Mouse (Mus musculus) neural tube, embryonic 11.5 days (tissue): ENCODE results near the gene Upf1. TPM values are rescaled to one million over a fixed set of nuclear protein-coding genes. Genes with fewer than 3 reads are reported as not detected.
A peak's percentile ranks its signal among the peaks of the same experiment; 100 is the strongest.

Source experiments
- ATAC-seq: fragments of 200-750 bp; cut with Nextera tagmentation; 2 replicates; pipeline ENCODE4 v1.8.0; 2017; ENCODE audit warnings: moderate number of reproducible peaks, mild to moderate bottlenecking, moderate TSS enrichment, moderate library complexity; ENCODE audit not compliant: insufficient read depth, low FRiP score, low TSS enrichment
- DNase-seq: peaks from one replicate; pipeline ENCODE4 v3.0.0-alpha.2; 2015; ENCODE audit warnings: low spot score
- H3K27ac ChIP-seq: fragments of 300-500 bp; sonication (generic); 2 replicates; pipeline ENCODE4 v1.5.1; 2014; ENCODE audit warnings: low read depth, mild to moderate bottlenecking, low read length
- H3K27me3 ChIP-seq: fragments of 300-500 bp; sonication (generic); 2 replicates; pipeline ENCODE4 v1.6.1; 2014; ENCODE audit warnings: mild to moderate bottlenecking, low read length, mixed read lengths; ENCODE audit not compliant: control insufficient read depth, insufficient read depth
- H3K36me3 ChIP-seq: fragments of 300-500 bp; sonication (generic); 2 replicates; pipeline ENCODE4 v1.6.1; 2014; ENCODE audit warnings: mild to moderate bottlenecking, low read length, moderate library complexity, mixed read lengths; ENCODE audit not compliant: control insufficient read depth, insufficient read depth
- H3K4me1 ChIP-seq: fragments of 300-500 bp; sonication (generic); 2 replicates; pipeline ENCODE4 v1.6.1; 2014; ENCODE audit warnings: low read length, mixed read lengths; ENCODE audit not compliant: control insufficient read depth, insufficient read depth
- H3K4me2 ChIP-seq: fragments of 300-500 bp; sonication (generic); 2 replicates; pipeline ENCODE4 v1.6.1; 2014; ENCODE audit warnings: low read depth, mild to moderate bottlenecking, moderate library complexity
- H3K4me3 ChIP-seq: fragments of 300-500 bp; sonication (generic); 2 replicates; pipeline ENCODE4 v1.5.1; 2014; ENCODE audit warnings: low read depth, low read length
- H3K9ac ChIP-seq: fragments of 300-500 bp; sonication (generic); 2 replicates; pipeline ENCODE4 v1.6.1; 2014; ENCODE audit warnings: mild to moderate bottlenecking, low read length
- H3K9me3 ChIP-seq: fragments of 300-500 bp; sonication (generic); 2 replicates; pipeline ENCODE4 v1.6.1; 2016; ENCODE audit warnings: low read length; ENCODE audit not compliant: control insufficient read depth
- WGBS: fragments of 180-500 bp; shearing (Covaris S2); extraction: QIAGEN DNeasy Blood & Tissue Kit; methylation state at CpG from one replicate; pipeline ENCODE4 v1.1.7; 2014; 5-methylcytosine and 5-hydroxymethylcytosine counted together
- polyA plus RNA-seq: library from polyadenylated mRNA; unstranded; fragments of >200 nt; fragmentation: Nextera tagmentation; extraction: Ambion mirVana; gene quantifications from 2 replicates; pipeline ENCODE4 v1.2.1, GENCODE M21; 2014

Gene Upf1
- polyA plus RNA-seq, 1 experiment from 2014 or later, result 24.0 TPM

DNA sequence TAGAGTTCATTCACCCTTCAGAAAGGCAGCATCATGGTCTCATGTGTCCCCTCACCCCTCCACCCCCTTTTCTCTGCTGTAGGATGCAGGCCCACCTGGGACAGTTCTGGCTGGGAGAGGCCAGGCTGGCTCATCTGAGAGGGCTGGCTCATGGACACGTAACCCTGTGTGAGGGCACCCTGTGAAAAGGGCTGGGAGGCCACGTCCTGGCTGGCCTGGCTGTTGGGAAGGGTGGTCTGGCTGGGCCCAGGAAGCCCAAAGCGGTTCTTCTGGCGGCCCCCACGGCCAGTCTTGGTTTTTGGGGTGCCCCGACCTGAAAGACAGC, 20.2 kb downstream of the Upf1 start:
- Histone ChIP-seq H3K36me3 (peaks cover 36% of the 10 kb centered on the region), H3K9me3 (no peaks in the 10 kb centered on the region), H3K27me3 (no peaks in the 10 kb centered on the region), H3K27ac (no peak overlapping the region), H3K4me3 (no peak overlapping the region), H3K4me2 (no peak overlapping the region), H3K9ac (no peak overlapping the region), H3K4me1 (peaks cover 23% of the 10 kb centered on the region)
- 91% methylated on average over 6 of the region's 6 CpGs for WGBS
- DNase-seq, result no peak
- no peak for ATAC-seq

DNA sequence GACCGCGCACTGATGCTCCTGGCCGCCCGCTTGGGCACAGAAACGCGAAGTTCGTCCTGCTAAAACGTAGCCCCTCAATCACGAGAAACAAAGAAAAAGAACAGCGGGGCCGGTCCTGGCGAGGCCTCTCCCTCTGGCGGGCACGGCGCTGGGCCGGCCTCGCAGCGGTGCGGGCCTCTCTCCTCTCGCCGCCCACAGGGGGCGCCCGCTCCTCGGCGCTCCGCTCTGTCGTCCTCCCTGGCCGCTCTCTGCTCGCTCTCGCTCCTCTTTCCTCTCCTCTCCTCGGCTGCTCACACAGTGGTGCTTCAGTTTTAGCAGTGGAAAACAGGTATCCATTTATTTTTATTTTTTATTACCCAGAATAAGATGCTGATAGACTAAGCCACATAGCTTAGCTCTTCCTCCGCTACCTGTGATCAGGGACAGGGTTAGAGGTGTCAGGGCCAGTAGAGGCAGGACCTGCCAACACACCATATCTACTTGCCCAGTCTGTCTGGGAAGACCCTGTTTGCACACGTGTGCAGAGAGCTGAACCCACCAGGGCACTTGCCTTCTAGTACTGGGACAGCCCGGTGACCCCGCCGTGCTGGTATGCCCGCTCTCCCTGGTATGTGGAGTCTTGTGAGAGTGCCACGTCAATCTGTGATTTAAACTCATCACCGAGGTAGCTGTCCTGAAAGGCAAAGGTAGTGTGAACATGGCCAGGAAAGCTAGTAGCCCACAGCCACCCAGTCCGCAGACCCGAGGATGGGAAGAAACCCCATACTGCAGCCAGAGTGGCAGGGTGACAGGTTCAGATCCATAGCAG, 20.8 kb downstream of the Upf1 start:
- ATAC-seq (peak; percentile 60; the same call in 1 of the 2 replicates), DNase-seq (peak; percentile 88)
- Histone ChIP-seq H3K4me2 (0 out of 2 replicates have a peak overlapping the region, but pooled peaks have one; percentile 16), H3K27me3 (no peaks in the 10 kb centered on the region), H3K27ac (no peak overlapping the region), H3K4me3 (no peak overlapping the region), H3K9me3 (no peaks in the 10 kb centered on the region), H3K4me1 (peaks cover 23% of the 10 kb centered on the region), H3K9ac (0 out of 2 replicates have a peak overlapping the region, but pooled peaks have one; percentile 32), H3K36me3 (peaks cover 31% of the 10 kb centered on the region)
- WGBS, result 25% methylated on average over 37 of the region's 41 CpGs

DNA sequence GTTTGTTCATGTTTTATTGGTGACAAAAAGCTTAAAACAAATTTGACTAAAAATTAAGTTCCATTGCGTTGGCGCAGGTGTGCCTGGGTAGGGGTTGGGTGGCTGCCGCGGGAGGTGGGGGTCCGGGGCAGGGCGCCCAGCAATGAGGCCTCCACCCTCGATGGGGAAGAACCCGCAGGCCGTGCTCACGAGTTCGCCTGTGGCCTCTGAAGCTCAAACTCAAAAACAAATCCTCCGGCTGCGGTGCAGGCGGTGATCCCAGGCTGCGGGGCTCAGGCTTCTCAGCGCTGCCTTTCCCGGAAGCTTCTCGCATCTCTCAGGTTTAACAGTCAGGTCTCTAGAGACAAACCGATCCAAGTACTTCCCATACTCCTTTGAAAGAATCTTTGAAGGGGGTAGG, 21.6 kb downstream of the Upf1 start:
- Histone ChIP-seq H3K27ac (no peak overlapping the region), H3K36me3 (peaks cover 26% of the 10 kb centered on the region), H3K9ac (no peak overlapping the region)

DNA sequence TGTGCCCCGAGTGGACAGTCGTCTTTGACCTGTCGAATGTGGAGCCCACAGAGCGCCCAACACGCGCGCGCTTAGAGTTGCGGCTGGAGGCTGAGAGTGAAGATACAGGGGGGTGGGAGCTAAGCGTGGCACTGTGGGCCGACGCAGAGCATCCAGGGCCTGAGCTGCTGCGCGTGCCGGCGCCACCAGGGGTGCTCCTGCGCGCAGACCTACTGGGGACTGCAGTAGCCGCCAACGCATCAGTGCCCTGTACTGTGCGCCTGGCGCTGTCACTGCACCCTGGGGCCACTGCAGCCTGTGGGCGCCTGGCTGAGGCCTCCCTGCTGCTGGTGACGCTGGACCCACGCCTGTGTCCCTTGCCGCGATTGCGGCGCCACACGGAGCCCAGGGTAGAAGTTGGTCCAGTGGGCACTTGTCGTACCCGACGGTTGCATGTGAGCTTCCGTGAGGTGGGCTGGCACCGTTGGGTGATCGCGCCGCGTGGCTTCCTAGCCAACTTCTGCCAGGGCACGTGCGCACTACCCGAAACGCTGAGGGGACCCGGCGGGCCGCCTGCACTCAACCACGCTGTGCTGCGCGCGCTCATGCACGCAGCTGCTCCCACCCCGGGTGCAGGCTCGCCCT, 22.2 kb downstream of the Upf1 start:
- WGBS, result 22% methylated on average over 53 of the region's 53 CpGs
- Histone ChIP-seq H3K27me3 (no peaks in the 10 kb centered on the region), H3K9me3 (no peaks in the 10 kb centered on the region), H3K27ac (no peak overlapping the region), H3K4me2 (peak overlapping the region; percentile 33), H3K9ac (no peak overlapping the region), H3K4me3 (peak overlapping the region; percentile 15; the same call in 1 of the 2 replicates), H3K36me3 (peaks cover 22% of the 10 kb centered on the region), H3K4me1 (peaks cover 23% of the 10 kb centered on the region)
- ATAC-seq, result peak; percentile 73
- peak; percentile 83 for DNase-seq

More for the DNA sequence above, 21.6 kb downstream of the Upf1 start:
- peak; percentile 29 for DNase-seq
- no peaks in the 10 kb centered on the region for H3K9me3 ChIP-seq
- 74% methylated on average over 19 of the region's 19 CpGs for WGBS
- H3K27me3 ChIP-seq, result no peaks in the 10 kb centered on the region
- H3K4me2 ChIP-seq, result no peak overlapping the region
- peaks cover 23% of the 10 kb centered on the region for H3K4me1 ChIP-seq
- ATAC-seq, result no peak
- H3K4me3 ChIP-seq, result no peak overlapping the region

DNA sequence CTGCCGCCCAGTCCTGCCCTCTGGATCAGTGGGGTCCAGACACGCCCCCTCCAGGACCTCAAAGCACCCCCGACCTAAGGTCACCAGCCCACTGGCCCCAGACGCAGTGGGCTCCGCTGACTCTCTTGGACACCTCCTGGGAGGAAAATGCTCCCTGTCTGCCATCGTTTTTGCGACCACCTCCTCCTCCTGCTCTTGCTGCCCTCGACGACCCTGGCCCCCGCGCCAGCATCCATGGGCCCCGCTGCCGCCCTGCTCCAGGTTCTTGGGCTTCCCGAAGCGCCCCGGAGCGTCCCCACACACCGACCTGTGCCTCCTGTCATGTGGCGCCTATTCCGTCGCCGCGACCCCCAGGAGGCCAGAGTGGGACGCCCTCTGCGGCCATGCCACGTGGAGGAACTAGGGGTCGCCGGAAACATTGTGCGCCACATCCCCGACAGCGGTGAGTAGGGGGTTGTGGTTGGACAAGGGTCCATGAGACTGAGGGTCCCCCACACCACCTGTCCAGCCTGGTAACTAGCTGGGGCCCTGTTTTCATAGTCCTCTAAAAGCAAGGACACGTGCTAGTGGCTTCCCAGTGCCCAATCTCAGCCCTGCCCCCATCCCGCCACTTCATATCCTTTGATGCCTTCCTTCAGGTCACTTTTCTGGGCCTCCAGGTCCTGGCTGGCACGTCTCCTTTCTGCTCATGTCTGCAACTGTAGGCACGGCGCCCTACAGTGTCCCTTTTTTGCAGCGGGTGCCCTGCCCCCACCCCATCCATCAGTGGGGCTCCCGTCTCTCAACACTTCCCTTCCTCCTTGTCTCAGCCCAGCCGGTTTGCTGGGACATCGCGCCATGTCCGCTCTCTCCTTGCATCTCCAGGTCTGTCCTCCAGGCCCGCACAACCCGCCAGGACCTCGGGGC, 23.0 kb downstream of the Upf1 start:
- DNase-seq, result peak; percentile 26
- Histone ChIP-seq H3K9ac (peak overlapping the region; percentile 26; the same call in 1 of the 2 replicates), H3K4me3 (peak overlapping the region; percentile 15), H3K4me2 (peak overlapping the region; percentile 33), H3K27me3 (no peaks in the 10 kb centered on the region), H3K9me3 (no peaks in the 10 kb centered on the region), H3K27ac (no peak overlapping the region), H3K4me1 (peaks cover 23% of the 10 kb centered on the region), H3K36me3 (peaks cover 18% of the 10 kb centered on the region)
- peak; percentile 37 for ATAC-seq
- 2% methylated on average over 45 of the region's 45 CpGs for WGBS

DNA sequence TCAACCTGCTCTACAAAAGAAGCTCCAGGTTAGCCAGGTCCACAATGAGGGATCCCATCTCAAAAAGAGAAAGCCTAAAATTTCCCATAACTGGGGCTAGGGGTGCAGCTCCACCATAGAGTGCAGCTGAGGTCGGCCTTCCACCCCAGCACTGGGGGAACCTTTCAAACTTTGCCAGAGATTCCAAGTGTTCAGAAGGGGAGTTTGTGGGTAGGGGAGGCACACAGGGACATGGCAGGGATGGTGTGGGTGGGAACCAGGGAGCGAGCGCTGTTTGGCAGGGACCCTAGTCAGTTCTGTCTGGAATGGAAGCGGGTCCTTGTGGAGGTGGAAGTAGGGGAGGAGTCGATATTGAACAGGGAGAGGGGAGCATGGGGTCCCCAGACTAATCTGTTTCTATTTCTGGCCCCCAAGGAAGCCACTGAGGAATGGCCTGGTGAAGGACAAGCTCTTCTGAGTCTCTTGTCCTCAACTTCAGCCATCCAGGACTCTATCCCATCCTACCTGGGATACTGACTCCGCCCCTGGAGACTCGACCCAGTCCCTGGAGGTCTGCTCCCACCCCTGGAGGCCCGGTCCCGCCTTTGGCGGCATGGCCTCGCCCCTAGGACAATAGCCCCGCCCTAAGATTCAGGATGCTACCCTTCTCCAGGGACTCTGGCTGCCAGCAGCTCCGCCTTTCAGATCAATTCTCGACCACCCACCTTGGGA, 23.8 kb downstream of the Upf1 start, which contains the start of gene Gdf1:
Gene Gdf1 (plus strand): TSS at position 694 of the 711 bp plus-strand sequence.
- peak; percentile 20 for DNase-seq
- Histone ChIP-seq H3K9ac (peak within 1 kb of the TSS; percentile 26; the same call in 1 of the 2 replicates), H3K27ac (no peak within 1 kb of the TSS), H3K4me1 (peaks cover 23% of the 10 kb centered on the region), H3K4me3 (peak within 1 kb of the TSS; percentile 15), H3K4me2 (peak within 1 kb of the TSS; percentile 33), H3K36me3 (peaks cover 12% of the 10 kb centered on the region), H3K27me3 (no peaks in the 10 kb centered on the region), H3K9me3 (no peaks in the 10 kb centered on the region)
- WGBS, result 21% methylated on average over 14 of the region's 14 CpGs
- ATAC-seq, result no peak

DNA sequence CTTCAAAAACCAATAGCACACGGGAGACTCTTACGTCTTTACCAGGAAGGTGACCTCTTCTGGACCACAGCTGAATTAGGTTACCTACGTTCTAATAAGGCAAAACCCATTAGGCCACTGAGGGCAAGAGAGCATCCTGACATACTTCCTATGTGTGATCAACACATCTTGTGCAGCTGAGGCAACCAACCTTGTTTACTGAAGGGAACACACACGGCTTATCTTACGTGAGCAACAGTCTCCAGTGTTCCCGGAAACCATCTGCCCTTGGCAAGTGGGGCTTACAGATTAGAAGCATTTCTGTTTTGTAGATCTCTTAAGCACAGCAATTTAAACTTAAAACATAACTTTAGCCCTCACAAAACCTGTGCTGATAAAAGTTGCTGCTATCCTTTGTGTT, 25.6 kb downstream of the Upf1 start:
- 91% methylated on average over 6 of the region's 6 CpGs for WGBS
- H3K9ac ChIP-seq, result no peak overlapping the region
- H3K4me1 ChIP-seq, result peaks cover 23% of the 10 kb centered on the region
- no peaks in the 10 kb centered on the region for H3K9me3 ChIP-seq
- DNase-seq, result no peak
- ATAC-seq, result no peak
- H3K36me3 ChIP-seq, result 0 out of 2 replicates have a peak, but pooled peaks cover 2% of the 10 kb centered on the region
- no peak overlapping the region for H3K4me2 ChIP-seq
- no peak overlapping the region for H3K27ac ChIP-seq
- no peaks in the 10 kb centered on the region for H3K27me3 ChIP-seq
- no peak overlapping the region for H3K4me3 ChIP-seq

DNA sequence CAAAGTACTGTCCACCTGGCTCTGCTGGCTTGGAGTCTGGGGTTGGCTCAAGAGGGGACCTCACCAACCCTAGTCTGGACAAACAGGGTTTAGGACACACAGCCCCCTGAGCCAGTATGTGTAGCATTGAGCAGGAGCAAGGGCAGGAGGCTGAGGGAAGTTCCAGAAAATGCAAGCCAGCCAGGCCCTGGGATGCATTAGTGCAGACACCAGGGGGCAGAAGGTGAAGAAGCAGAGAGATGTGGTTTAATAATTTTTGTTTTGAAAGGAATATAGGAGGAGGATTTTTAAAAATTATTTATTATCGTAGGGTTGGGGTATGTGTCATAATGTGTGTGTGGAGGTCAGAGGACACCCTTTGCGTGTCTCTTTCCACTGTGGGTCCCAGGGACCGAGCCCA, 29.4 kb downstream of the Upf1 start:
- no peak overlapping the region for H3K4me2 ChIP-seq
- H3K36me3 ChIP-seq, result 0 out of 2 replicates have a peak, but pooled peaks cover 2% of the 10 kb centered on the region
- ATAC-seq, result no peak

More for the DNA sequence above, 29.4 kb downstream of the Upf1 start:
- no peak for DNase-seq
- Histone ChIP-seq H3K27ac (no peak overlapping the region), H3K9ac (no peak overlapping the region), H3K4me1 (no peaks in the 10 kb centered on the region), H3K4me3 (no peak overlapping the region), H3K27me3 (no peaks in the 10 kb centered on the region), H3K9me3 (no peaks in the 10 kb centered on the region)
- 88% methylated on average over 3 of the region's 3 CpGs for WGBS
